Mouse (Mus musculus) inflammation-experienced regulatory T-cells, adult 6 months (primary cell): ENCODE data around the gene Dock3. TPM values are rescaled to one million over a fixed set of nuclear protein-coding genes. Genes with fewer than 3 reads are reported as not detected.

Experiments used
- ATAC-seq: one replicate; pipeline ENCODE4 v1.8.0; 2017
- polyA plus RNA-seq, 3 experiments: library from polyadenylated mRNA; unstranded; fragments of 100-300 nt; shearing (Covaris generic); gene quantifications; one replicate each; pipeline ENCODE4 v1.2.1; 2017

The Dock3 gene
- polyA plus RNA-seq, 3 experiments from 2014 or later = not detected

DNA sequence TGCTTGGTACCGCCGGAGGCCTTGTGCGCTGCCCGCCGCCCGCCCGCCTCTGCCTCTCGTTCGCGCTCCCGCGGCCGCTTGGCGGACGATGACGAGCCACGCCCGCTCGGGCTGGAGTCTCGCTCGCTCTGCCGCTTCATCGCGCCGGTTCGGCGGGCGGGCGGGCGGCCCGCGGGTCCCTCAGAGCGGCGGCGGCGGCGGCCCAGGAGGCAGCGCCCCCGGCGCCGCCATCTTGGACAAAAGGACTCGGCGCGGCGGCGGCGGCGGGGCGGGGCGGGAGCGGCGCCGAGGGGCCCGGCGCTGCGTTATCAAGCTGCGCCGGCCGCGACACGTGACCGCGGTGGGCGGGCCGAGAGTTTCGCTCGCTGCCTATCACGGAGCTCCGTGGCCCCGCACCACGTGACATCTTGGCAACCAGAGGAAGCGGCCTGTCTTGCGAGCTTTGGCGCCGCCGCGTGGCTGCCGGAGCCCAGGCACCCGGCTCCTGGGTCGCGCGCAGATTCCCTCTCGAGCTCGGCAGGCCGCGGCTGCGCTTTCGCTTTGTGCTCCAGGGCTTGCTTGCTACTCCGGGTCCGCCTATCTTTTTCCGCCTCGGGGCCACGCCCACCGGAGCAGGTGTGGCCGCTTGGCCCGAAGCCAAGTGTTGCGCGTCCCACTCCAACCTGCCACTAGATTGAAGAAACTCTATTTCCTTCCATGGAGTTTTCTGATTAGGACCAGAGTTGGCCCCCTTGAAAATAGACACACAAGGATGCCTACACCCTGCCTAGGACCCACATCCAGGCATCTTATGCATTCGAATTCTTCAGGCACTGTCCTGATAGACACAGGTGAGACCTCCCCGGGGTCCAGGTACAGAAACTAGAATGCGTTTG lies 344.6 kb downstream of the Dock3 start, which contains the start of gene Rbm15b:
Gene Rbm15b, minus strand, starts transcription at position 601 of the 875 bp plus-strand sequence.
- ATAC-seq = peak; percentile 70

GRCm38 (mm10) chr9:106885901-106886731 lies 345.6 kb downstream of the Dock3 start:
- ATAC-seq = peak; percentile 11

DNA sequence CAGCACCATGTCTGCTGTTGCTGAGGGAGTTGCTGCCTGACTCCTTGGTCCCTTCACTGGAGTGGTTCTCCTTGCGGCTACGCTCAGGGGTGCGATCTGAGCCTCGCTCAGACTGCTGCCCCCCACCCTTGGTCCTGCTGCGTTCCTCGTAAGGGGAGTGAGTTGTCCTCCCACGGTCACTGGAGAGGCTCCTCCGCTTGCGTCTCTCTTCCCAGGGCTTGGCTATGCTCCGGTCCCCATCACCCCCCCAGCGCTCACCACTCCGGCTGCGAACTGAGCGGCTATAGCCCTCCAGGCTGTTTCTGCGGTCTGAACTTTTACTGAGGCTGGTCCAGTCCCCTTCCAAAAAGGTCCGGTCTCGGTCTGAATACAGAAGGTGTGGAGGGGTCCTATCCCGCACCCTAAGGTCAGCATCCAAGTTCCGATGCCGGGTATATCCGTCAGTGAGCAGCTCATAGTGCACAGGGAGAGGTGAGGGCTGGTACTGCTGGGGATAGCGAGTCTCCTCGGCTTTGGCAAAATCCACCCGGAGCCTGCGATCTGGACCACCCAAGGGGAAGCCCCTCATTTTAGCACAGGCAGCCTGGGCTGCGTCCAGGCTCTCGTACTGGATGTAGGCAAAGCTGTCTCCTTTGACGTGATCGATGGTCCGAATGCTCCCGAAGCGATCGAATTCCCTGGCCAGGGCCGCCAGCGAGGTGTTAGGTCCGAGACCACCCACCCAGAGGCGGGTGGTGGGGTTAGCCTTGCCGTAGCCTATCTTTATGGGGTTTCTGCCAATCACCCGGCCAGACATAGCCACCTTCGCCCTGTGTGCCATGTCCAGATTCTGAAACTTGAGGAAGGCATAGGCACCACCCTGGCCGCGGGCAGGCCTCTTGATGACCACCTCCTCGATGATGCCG lies 346.5 kb downstream of the Dock3 start:
- ATAC-seq = no peak

DNA sequence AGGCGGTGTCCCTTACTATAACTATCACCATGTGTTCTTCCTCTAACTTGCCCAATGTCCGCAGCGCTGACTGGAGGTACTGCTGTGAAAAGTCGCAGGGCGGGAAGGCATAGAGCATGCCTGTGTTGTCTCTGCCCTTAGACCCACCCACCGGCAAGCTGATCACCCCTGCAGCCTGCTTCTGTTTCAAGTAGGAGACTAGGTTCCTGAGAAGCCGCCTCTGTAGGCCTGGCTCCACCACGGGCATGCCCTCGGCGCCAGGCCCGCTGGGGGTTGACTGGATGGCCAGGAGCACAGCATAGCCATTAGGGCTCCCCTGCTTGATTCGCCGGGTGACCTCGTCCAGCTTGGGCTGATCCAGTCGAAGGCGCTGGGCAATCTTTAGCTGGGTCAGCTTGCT lies 347.4 kb downstream of the Dock3 start:
- no peak for ATAC-seq

DNA sequence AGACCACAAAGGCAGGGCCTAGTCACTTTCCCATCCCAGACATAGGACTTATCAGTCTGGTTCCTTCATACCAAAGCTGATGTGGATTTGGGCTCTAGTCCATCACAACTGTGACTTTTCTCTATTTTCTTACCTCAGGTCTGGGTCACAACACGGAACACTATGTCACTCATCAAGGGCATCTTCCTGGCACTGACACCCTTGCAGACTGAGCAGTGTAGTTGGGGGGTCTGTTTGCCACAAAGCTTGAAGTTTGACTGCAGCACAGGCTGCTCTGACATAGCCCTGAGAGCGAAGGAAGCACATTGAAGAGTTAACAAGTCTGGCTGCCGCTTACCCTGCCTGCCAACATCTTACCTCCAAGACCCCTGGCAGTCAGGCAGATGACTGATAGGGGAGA lies 348.6 kb downstream of the Dock3 start:
- ATAC-seq = no peak

GRCm38 (mm10) chr9:106882176-106882575 lies 349.5 kb downstream of the Dock3 start:
- no peak for ATAC-seq

DNA sequence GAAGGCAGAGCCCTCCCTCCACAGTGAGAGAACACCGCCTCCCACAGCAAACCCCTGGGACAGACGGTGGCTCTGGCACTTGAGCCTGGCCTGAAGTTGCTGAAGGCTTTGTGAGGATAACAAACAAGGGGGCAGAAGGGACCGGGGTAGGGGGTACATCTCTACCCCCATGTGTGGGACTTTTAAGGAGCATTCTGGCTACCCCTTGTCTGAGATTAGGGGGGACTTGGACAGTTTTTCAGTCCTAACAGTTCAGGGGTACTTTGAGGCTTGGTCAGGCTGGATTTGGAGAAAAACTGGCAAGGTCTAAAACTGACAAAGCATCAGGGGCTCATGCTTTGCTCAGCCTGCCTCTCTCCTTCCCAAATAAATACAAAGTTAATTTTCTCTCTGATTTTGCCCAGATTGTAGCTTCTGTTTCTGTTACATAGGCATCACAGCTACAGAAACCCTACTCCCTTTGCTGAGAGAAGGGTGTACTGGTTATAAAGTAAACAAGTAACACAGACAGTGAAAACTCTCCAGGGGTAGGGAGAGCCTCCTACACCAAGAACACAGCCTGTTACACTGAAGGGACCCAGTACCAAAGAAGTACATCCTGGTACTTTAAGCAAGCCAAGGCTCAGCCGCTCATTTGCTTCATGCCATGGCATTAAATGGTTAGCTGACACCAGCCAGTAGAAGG lies 350.5 kb downstream of the Dock3 start:
- ATAC-seq = no peak

GRCm38 (mm10) chr9:106879471-106879870 lies 352.2 kb downstream of the Dock3 start:
- no peak for ATAC-seq

- ATAC-seq = no peak
Measured at GRCm38 (mm10) chr9:106876666-106877065, 355.0 kb downstream of the Dock3 start.

DNA sequence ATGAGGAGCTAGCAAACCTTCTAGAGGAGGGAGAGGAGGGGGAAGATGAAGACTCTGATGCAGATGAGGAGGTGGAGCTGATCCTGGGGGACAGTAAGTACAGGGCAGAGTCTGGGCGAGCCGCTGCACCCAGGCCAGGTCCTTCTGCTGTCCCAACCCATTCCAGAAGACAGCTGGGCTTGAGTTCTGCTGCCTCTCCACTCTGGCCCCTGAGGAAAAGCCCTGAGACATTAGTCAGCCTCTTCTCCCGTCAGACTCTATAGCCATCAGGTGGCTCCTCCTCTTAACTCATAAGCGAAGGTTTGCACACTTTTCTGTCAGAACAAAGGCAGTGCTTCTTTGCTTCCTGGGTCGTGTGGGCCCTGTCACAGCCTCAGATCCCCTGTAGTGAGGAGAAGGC lies 357.5 kb downstream of the Dock3 start:
- no peak for ATAC-seq

GRCm38 (mm10) chr9:106858036-106858435 lies 373.7 kb downstream of the Dock3 start:
- no peak for ATAC-seq

DNA sequence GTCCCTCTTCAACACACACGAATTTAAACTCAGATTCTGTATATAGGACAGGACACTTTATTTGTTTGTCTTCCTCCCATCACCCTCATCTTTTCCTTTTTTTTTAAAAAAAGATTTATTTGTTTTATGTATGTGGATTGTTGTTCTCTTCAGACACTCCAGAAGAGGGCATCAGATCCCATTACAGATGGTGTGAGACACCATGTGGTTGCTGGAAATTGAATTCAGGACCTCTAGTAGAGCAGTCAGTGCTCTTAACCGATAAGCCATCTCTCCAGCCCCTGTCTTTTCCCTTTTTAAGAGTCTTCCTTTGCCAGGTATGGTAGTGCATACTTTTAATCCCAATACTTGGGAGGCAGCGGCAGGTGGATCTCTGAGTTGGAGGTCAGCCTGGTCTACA lies 375.0 kb downstream of the Dock3 start:
- no peak for ATAC-seq

Other genes starting within 250 kb of the Dock3 start
- 10 to 100 TPM; 53.9 to 59.6 (median 59.2) TPM for gene Mapkapk3, start 58.0 kb upstream of the Dock3 start, polyA plus RNA-seq
- 100 to 1,000 TPM in 2 of 3 experiments, 10 to 100 TPM in 1; 85.4 to 124 (median 100) TPM for gene Cish, start 64.1 kb upstream of the Dock3 start, polyA plus RNA-seq
- 10 to 100 TPM; 22.0 to 35.2 (median 29.8) TPM for gene Hemk1, start 106.4 kb upstream of the Dock3 start, polyA plus RNA-seq
- 1 to 10 TPM in 2 of 3 experiments, under 1 TPM in 1; 0.99 to 3.2 (median 1.3) TPM for gene 6430571L13Rik, start 108.7 kb upstream of the Dock3 start, polyA plus RNA-seq
- under 1 TPM in 2 of 3 experiments, not detected in 1; 0.19 to 0.44 TPM for gene Cacna2d2, start 167.7 kb upstream of the Dock3 start, polyA plus RNA-seq